Mouse (Mus musculus) liver, adult (tissue): ENCODE measurements around the gene Ddr2.

Source experiments
- GATA4 ChIP-seq: IDR thresholded peaks from 2 replicates; pipeline ENCODE4 v1.6.1; 2014; ENCODE audit warnings: mild to moderate bottlenecking, low read length; ENCODE audit not compliant: insufficient replicate concordance

Gene Ddr2

GRCm38 (mm10) chr1:170110516-170111332 lies at the start of gene Ddr2:
Gene Ddr2, minus strand, starts transcription at chr1:170110762.
- TF ChIP-seq GATA4 = no peak

- TF ChIP-seq GATA4 = no peak
Observed at GRCm38 (mm10) chr1:170159707-170160106, 49.1 kb upstream of the Ddr2 start.

DNA sequence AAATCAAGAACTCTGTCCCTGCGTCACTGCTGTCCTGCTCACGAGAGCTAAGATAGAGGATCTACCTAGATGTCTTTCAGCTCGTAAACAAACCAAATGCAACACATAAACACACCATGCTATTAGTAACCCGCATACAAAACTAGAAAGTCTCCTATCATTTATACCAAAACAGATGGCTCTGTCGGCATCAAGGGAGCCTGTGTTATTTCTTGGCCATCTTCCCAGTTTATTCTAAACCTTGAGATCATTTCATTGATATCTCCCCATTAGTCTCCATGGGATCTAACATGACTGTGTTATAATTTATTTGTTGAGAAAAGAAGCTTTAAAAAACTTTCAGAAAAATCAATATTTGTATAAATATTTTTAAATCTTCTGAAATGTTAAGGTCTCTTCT lies 45.2 kb upstream of the Ddr2 start:
- TF ChIP-seq GATA4 = no peak

GRCm38 (mm10) chr1:170155298-170155697 lies 44.7 kb upstream of the Ddr2 start:
- no peak for TF ChIP-seq GATA4

DNA sequence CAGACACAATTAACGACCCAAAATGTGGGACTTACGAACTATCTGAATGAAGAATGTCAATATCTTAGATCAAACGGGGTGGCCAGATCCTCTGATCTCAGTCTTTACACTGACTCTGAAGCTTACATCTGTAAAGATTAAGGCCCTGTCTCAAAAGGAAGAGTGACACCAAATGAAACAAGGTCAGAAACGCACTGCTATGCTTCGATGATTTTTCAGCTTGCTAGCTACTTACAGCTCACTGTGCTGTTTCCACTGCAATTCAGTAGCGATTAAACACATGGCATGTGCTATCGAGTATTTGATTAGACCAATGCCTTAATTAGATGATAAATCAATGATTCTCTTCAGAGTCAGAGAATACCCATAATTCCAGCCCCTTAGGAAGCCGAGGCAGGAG lies 43.4 kb upstream of the Ddr2 start:
- no peak for TF ChIP-seq GATA4

GRCm38 (mm10) chr1:170152552-170152951 lies 42.0 kb upstream of the Ddr2 start:
- no peak for TF ChIP-seq GATA4

GRCm38 (mm10) chr1:170150870-170151269 lies 40.3 kb upstream of the Ddr2 start:
- TF ChIP-seq GATA4 = no peak

DNA sequence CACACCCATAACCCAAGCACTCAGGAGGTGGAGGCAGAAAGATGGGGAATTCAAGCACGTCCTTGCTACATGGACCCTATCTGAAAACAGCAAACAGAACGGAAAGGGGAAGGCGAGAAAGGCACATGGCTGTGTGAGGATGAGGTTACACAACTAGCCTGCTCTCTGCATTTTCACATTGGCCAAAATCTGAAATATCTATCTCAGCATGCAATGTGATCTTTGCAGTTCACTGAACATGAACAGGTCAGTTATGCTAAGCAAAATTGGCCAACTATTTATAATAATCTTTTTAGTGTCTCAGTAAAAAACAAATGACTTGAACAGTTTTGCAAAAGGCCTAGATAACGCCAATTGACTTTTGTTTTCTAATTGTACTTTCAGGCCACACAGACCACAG lies 39.2 kb upstream of the Ddr2 start:
- TF ChIP-seq GATA4 = no peak

DNA sequence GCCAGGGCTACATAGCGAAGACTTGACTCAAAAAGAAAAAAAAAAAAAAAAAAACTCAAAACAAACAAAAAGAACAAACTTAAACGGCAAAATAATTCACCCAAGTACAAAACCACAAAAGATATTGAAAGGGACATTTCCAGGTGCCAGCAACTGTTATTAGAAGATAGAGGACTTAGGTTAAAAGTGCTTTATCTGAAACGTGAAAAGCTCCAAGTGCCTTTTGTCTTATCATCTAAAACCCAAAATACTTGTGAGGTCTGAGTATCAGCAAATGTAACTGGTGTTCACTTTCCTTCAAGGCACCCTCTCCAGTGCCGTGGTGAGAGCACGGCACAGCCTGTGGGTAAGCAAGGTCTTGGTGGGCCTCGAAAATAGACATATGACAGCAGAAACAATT lies 38.0 kb upstream of the Ddr2 start:
- TF ChIP-seq GATA4 = no peak

DNA sequence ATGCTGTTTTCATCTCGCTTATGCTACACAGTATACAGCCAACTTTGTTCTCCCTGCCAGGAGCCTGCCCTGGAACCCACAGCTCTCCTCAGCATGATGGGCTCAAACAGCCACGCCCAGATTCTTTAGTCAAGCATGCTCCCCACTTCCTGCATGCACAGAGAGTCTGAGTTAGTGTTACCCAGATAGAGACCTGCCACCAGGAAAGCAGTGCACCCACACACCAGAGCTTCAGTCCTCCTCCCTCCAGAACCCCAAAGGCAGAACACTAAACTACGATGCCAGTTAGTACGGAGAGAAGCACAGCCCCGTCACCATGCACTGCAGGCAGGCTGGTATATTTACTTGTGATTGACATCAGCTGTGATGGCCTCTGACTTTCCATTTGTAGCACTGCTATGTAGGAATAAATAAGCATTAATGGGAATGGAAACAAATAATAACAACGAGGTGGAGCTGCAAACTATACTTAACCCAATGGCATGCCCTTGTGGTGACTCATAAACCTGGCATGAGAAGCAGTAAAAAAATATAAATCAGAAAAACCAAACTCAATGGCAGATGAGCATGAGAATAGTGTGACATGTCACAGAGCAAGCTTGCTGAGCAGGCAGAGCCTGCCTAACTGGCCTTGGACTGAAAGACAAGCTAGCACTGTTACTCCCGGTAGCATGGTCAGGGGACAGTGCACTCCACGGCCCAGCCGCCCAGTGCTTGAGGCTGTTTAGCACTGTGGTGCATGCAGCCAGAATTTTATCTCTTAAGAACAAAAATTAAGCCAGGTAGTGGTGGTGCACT lies 37.3 kb upstream of the Ddr2 start:
- no peak for TF ChIP-seq GATA4

DNA sequence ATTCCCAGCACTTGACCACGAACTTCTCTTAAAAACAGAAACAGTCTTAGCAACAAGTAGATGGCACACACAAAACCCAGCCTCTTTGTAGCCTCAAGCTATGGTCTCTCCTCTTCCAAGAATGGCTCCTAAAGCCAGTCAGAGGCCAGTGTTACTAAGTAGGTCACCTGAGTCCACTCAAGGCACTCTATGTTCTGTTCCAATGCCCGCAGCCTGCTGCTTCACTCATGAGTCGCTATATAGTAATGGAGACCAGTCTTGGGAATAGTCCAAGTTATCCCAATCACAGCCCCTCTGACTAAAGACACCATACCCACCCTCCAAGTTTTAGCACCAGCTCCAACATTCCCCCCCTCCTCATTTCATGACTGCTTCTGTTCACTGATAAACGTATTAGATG lies 35.0 kb upstream of the Ddr2 start:
- TF ChIP-seq GATA4 = no peak

- no peak for TF ChIP-seq GATA4
Observed at GRCm38 (mm10) chr1:170142256-170142871, 31.8 kb upstream of the Ddr2 start.

DNA sequence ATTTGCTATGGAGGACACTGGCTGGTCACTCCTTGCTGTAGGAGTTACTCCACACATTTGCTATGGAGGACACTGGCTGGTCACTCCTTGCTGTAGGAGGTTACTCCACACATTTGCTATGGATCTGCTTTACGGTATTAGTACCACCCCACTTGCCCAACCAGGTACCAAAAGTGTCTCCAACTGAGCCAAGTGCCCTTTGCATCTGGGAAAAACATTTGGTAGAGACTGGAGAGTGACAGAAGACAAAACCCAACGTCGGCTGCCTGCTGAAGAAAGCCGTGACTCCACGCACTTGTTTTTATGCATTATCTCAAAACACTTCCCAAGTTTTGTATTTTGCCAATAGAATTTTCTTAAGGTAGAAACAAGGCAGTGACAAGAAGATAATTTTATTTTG lies 31.1 kb upstream of the Ddr2 start:
- TF ChIP-seq GATA4 = no peak

DNA sequence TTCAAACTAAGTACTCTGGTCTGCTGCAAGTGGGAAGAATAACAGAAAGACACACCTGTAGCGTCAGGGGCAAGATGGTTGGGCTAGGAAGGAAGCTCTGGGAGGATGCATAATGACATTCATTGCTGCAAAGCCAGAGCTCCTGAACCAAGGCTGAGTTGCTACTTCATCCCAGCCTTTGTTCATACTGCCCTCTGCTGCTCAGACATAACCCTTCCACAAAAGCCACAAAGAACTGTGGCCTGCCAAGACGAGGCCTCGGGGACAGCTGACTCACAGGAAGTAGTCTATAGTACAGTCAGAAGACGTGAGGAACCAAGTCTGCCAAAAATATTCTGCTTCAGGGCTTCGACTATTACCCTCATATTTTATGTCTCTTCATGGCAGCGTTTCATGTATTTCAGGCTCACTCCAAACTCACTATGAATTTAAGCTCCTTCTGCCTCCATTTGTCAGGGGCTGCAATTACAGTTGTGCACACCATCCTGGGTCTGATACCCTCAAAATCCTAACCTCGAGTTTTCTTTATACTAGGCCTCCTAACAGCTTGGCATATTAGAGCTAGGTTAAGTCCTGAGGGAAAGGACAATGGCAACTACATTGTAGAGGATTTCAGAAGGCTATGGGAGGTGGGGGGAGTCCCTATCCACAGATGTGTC lies 25.9 kb upstream of the Ddr2 start:
- TF ChIP-seq GATA4 = no peak

DNA sequence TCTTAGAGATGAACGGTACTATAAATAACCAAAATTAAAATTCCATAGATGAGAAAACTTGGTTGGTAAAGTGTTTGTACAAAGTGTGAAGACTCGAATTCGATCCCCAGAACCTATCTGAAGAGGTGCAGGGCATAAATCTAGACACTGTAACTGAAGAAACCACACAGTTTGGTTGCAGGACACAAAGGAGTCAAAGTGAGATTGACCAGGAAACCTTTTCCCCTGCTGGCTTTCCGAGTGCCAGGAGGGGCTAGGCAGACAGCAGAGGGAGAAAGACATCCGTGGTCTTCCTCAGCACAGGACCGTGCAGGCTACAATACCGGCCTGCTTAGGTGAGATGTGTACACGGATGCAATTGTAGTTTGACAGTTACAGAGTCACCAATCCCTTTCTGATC lies 23.7 kb upstream of the Ddr2 start:
- TF ChIP-seq GATA4 = no peak

DNA sequence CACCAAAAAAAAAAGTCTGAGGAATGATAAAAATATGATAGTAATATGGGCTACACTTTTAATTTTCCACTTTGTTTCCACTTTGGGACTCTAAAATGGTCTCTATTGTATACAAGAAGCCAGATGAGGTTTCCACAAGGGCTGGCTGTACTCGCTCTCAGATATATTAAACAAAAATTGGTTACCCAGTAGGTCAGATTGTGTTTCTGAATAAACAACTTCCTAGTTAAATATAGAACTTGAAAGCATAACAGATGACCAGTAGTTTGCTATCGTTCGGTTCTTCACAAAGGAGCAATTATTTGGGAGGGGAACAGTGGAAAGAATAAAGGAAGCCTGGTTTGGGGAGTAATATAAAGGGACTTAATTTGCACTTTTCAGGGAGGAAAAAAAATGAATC lies 20.4 kb upstream of the Ddr2 start:
- no peak for TF ChIP-seq GATA4

DNA sequence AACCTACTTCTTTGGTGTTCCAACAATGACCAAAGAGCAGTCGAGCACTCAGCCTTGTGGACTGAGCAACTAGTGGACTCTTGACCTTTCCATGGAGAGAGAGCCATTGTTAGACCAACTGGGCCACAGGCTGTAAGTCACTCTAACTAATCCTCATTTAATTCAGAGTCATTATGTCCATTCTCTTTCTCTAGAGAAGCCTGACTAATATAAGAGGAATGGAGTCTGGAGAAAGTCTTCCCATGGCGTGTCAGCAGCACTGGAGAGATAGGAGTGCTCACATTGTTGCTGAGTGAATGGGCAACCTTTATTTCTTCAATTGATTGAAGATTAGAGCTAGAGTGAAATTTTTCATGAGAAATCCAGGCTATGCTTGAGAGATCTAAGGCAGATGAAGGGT lies 14.1 kb upstream of the Ddr2 start:
- TF ChIP-seq GATA4 = no peak
